Mouse (Mus musculus): ENCODE measurements at regions not wholly inside any gene's neighbourhood (a gene's known extent, or its start where the extent isn't known, plus 50 kb on each side); places are given as distances from the start of the nearest gene placed in this dataset.

- Histone ChIP-seq H3K4me3 (ENCODE audit: low read depth, low read length) (no peak overlapping the region), H3K4me2 (replicated peaks; ENCODE audit: low read depth) (no peak overlapping the region), H3K36me3 (ENCODE audit: control insufficient read depth, insufficient read depth) (no peaks in the 10 kb centered on the region), H3K27ac (ENCODE audit: low read depth, low read length) (no peak overlapping the region), H3K4me1 (replicated peaks; ENCODE audit: control insufficient read depth, insufficient read depth, low read length) (no peaks in the 10 kb centered on the region), H3K27me3 (replicated peaks; ENCODE audit: control insufficient read depth, insufficient read depth, low read length) (no peaks in the 10 kb centered on the region), H3K9me3 (ENCODE audit: control insufficient read depth) (no peaks in the 10 kb centered on the region), H3K9ac (ENCODE audit: low read depth, low read length) (no peak overlapping the region)
- no peak for ATAC-seq
- WGBS: 51% methylated on average over 2 of the region's 2 CpGs
- TF ChIP-seq CTCF (IDR thresholded peaks at IDR 0.05; ENCODE audit: low read depth): no peak
These were observed 302.9 kb downstream of the Flrt2 start for GRCm38 (mm10) chr12:95994963-95995362.

DNA sequence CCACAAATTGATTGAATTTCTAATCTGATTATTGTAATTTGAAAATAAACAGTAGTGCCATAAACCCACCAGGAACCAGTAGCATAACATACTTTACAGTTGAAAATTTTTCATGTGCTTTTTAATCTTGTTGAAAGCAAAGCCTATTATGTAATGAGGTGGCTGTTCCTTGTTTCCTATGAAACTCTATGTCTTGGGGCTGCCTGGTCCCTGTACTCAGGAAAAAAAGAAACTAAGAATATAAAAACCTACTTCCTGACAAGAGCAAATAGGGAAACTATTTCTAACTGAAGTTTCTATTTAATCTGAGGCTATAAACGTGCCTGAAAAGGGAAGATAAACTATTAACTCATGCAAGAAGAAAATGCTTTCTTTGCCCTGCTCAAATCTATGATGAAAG is 338.2 kb downstream of the Flrt2 start:
- 10% methylated on average over 1 of the region's 1 CpGs for WGBS
- Histone ChIP-seq H3K27me3 (replicated peaks; ENCODE audit: control insufficient read depth, insufficient read depth, low read length) (no peaks in the 10 kb centered on the region), H3K9me3 (ENCODE audit: control insufficient read depth) (no peaks in the 10 kb centered on the region), H3K4me2 (replicated peaks; ENCODE audit: low read depth) (no peak overlapping the region), H3K36me3 (ENCODE audit: control insufficient read depth, insufficient read depth) (no peaks in the 10 kb centered on the region), H3K9ac (ENCODE audit: low read depth, low read length) (no peak overlapping the region), H3K4me3 (ENCODE audit: low read depth, low read length) (no peak overlapping the region), H3K4me1 (replicated peaks; ENCODE audit: control insufficient read depth, insufficient read depth, low read length) (no peaks in the 10 kb centered on the region), H3K27ac (ENCODE audit: low read depth, low read length) (no peak overlapping the region)
- no peak for TF ChIP-seq CTCF (IDR thresholded peaks at IDR 0.05; ENCODE audit: low read depth)
- no peak for ATAC-seq

GRCm38 (mm10) chr12:96075365-96075764 is 383.3 kb downstream of the Flrt2 start:
- Histone ChIP-seq H3K27me3 (replicated peaks; ENCODE audit: control insufficient read depth, insufficient read depth, low read length) (no peaks in the 10 kb centered on the region), H3K4me3 (ENCODE audit: low read depth, low read length) (no peak overlapping the region), H3K36me3 (ENCODE audit: control insufficient read depth, insufficient read depth) (no peaks in the 10 kb centered on the region), H3K9me3 (ENCODE audit: control insufficient read depth) (no peaks in the 10 kb centered on the region), H3K4me2 (replicated peaks; ENCODE audit: low read depth) (no peak overlapping the region), H3K9ac (ENCODE audit: low read depth, low read length) (no peak overlapping the region), H3K27ac (ENCODE audit: low read depth, low read length) (no peak overlapping the region), H3K4me1 (replicated peaks; ENCODE audit: control insufficient read depth, insufficient read depth, low read length) (no peaks in the 10 kb centered on the region)
- ATAC-seq: no peak
- 84% methylated on average over 4 of the region's 4 CpGs for WGBS
- no peak for TF ChIP-seq CTCF (IDR thresholded peaks at IDR 0.05; ENCODE audit: low read depth)

DNA sequence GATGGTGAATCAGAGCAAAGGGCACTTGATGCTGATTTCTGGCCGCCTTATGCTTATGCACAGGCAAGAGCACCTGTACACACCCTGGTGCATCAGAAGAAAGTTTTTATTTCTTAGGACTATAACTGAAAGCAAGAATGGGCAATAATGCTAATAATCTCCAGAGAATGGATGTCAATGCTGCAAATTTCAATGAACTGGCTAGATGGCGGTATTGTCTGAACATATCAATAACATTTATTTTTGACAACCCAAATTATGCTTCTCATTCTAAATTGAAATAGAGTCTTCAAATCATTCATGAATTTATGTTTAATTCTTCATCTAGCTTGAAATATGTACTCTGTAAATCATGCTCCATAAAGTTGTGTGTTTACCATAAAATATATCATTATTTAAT is 399.0 kb downstream of the Flrt2 start:
- H3K4me1 ChIP-seq (replicated peaks; ENCODE audit: control insufficient read depth, insufficient read depth, low read length): no peaks in the 10 kb centered on the region
- ATAC-seq: no peak
- no peaks in the 10 kb centered on the region for H3K36me3 ChIP-seq (ENCODE audit: control insufficient read depth, insufficient read depth)
- H3K9ac ChIP-seq (ENCODE audit: low read depth, low read length): no peak overlapping the region
- WGBS: 92% methylated on average over 2 of the region's 2 CpGs
- no peak overlapping the region for H3K27ac ChIP-seq (ENCODE audit: low read depth, low read length)
- no peaks in the 10 kb centered on the region for H3K27me3 ChIP-seq (replicated peaks; ENCODE audit: control insufficient read depth, insufficient read depth, low read length)
- no peak overlapping the region for H3K4me2 ChIP-seq (replicated peaks; ENCODE audit: low read depth)
- H3K4me3 ChIP-seq (ENCODE audit: low read depth, low read length): no peak overlapping the region
- no peaks in the 10 kb centered on the region for H3K9me3 ChIP-seq (ENCODE audit: control insufficient read depth)
- no peak for TF ChIP-seq CTCF (IDR thresholded peaks at IDR 0.05; ENCODE audit: low read depth)

DNA sequence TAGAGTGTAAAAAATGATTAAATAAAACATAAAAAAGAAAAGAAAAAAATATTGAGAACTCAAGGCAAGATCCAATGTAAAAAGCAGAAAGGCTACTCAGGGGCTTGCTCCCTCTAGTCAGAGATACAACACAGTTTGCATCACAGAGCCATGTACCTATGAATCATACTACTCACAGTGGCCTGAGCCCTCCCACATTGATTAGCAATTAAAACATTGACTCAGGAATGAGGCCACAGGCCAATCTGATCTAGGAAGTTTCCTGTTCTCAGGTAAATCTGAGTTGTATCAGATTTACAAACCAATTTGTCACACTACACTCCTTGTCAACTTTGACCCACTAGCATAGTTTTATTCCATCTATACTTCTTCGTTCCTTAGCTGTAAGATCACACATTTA is 414.2 kb downstream of the Flrt2 start:
- WGBS: 73% methylated on average over 1 of the region's 1 CpGs
- no peaks in the 10 kb centered on the region for H3K4me1 ChIP-seq (replicated peaks; ENCODE audit: control insufficient read depth, insufficient read depth, low read length)
- H3K27me3 ChIP-seq (replicated peaks; ENCODE audit: control insufficient read depth, insufficient read depth, low read length): no peaks in the 10 kb centered on the region
- H3K4me3 ChIP-seq (ENCODE audit: low read depth, low read length): no peak overlapping the region
- H3K36me3 ChIP-seq (ENCODE audit: control insufficient read depth, insufficient read depth): no peaks in the 10 kb centered on the region
- H3K27ac ChIP-seq (ENCODE audit: low read depth, low read length): no peak overlapping the region
- no peak overlapping the region for H3K4me2 ChIP-seq (replicated peaks; ENCODE audit: low read depth)
- no peaks in the 10 kb centered on the region for H3K9me3 ChIP-seq (ENCODE audit: control insufficient read depth)
- no peak for ATAC-seq
- no peak overlapping the region for H3K9ac ChIP-seq (ENCODE audit: low read depth, low read length)
- TF ChIP-seq CTCF (IDR thresholded peaks at IDR 0.05; ENCODE audit: low read depth): no peak

- ATAC-seq: no peak
- no peaks in the 10 kb centered on the region for H3K27me3 ChIP-seq (replicated peaks; ENCODE audit: control insufficient read depth, insufficient read depth, low read length)
- H3K36me3 ChIP-seq (ENCODE audit: control insufficient read depth, insufficient read depth): no peaks in the 10 kb centered on the region
- no peak for TF ChIP-seq CTCF (IDR thresholded peaks at IDR 0.05; ENCODE audit: low read depth)
- no peak overlapping the region for H3K4me3 ChIP-seq (ENCODE audit: low read depth, low read length)
- H3K4me2 ChIP-seq (replicated peaks; ENCODE audit: low read depth): no peak overlapping the region
- WGBS: 58% methylated on average over 3 of the region's 3 CpGs
- no peaks in the 10 kb centered on the region for H3K9me3 ChIP-seq (ENCODE audit: control insufficient read depth)
- H3K4me1 ChIP-seq (replicated peaks; ENCODE audit: control insufficient read depth, insufficient read depth, low read length): no peaks in the 10 kb centered on the region
- H3K9ac ChIP-seq (ENCODE audit: low read depth, low read length): no peak overlapping the region
- no peak overlapping the region for H3K27ac ChIP-seq (ENCODE audit: low read depth, low read length)
These were observed 422.8 kb downstream of the Flrt2 start for GRCm38 (mm10) chr12:96114727-96115379.

- no peak for TF ChIP-seq CTCF (IDR thresholded peaks at IDR 0.05; ENCODE audit: low read depth)
- Histone ChIP-seq H3K9ac (ENCODE audit: low read depth, low read length) (no peak overlapping the region), H3K4me3 (ENCODE audit: low read depth, low read length) (no peak overlapping the region), H3K27me3 (replicated peaks; ENCODE audit: control insufficient read depth, insufficient read depth, low read length) (no peaks in the 10 kb centered on the region), H3K27ac (ENCODE audit: low read depth, low read length) (no peak overlapping the region), H3K36me3 (ENCODE audit: control insufficient read depth, insufficient read depth) (no peaks in the 10 kb centered on the region), H3K9me3 (ENCODE audit: control insufficient read depth) (no peaks in the 10 kb centered on the region), H3K4me1 (replicated peaks; ENCODE audit: control insufficient read depth, insufficient read depth, low read length) (no peaks in the 10 kb centered on the region), H3K4me2 (replicated peaks; ENCODE audit: low read depth) (no peak overlapping the region)
- 86% methylated on average over 3 of the region's 3 CpGs for WGBS
- ATAC-seq: no peak
These were observed 425.5 kb downstream of the Flrt2 start for GRCm38 (mm10) chr12:96117553-96117952.

Measured in intestine, postnatal 0 days (tissue).